8 mouse cellular contexts compared by ENCODE assay signal in the genomic region with DNA sequence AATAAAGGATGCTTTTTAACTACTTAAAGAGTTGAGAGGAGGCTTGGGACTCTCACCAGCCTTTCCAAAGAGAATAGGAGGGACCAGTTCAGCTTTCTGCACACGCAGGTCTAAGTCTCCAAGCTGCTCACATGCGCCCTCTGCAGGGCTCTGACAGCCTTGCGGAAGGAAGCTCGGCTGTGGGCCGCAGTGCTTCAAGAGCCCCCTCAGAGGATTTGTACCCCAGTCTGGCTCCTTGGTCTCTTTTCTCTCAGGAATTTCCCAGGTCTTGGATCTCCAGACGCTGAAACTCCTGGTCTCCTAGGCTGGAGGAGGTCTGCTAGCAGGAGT.
A peak's percentile ranks its signal among the peaks of the same experiment; 100 is the strongest.
DNase-seq lines count a peak whose midpoint lies in the region; ATAC-seq and TF ChIP-seq lines count a peak whose summit lies in the region.

No protein-coding gene starts in this region.

- TF ChIP-seq EP300 in liver, embryonic 14.5 days (IDR thresholded peaks at IDR 0.05; ENCODE audit: low read depth), result no peak

- H3K4me1 ChIP-seq in heart, embryonic 10.5 days, result peaks cover 26% of the 10 kb centered on the region
- peaks cover 12% of the 10 kb centered on the region for H3K4me1 ChIP-seq in kidney, embryonic 15.5 days
- H3K4me1 ChIP-seq in liver, embryonic 14.5 days (replicated peaks; ENCODE audit: control insufficient read depth in 2 of 2, insufficient read depth in 2 of 2, low read length in 1 of 2), result no peaks in the 10 kb centered on the region

- peak; percentile 33; the same call in 1 of the 2 replicates for ATAC-seq in kidney, embryonic 15.5 days (replicated peaks; ENCODE audit: low FRiP score)
- no peak for ATAC-seq in liver, embryonic 14.5 days (ENCODE audit: insufficient read depth)
- peak; percentile 62 for ATAC-seq in neutrophil, adult 5-6 weeks (ENCODE audit: extremely low read depth, insufficient number of reproducible peaks, low FRiP score, poor library complexity, severe bottlenecking)

- peak; percentile 80 for TF ChIP-seq CTCF in liver, embryonic 14.5 days (IDR thresholded peaks at IDR 0.05; ENCODE audit: low read depth)

- H3K27me3 ChIP-seq in heart, embryonic 10.5 days (ENCODE audit: insufficient read depth, poor library complexity, severe bottlenecking), result peaks cover 40% of the 10 kb centered on the region
- H3K27me3 ChIP-seq in kidney, embryonic 15.5 days, result peaks cover 3% of the 10 kb centered on the region; the same call in 1 of the 2 replicates
- H3K27me3 ChIP-seq in liver, embryonic 14.5 days (ENCODE audit: control insufficient read depth, insufficient read depth, low read length), result no peaks in the 10 kb centered on the region

- 0 out of 2 replicates have a peak overlapping the region, but pooled peaks have one; percentile 25 for H3K4me2 ChIP-seq in kidney, embryonic 15.5 days
- H3K4me2 ChIP-seq in liver, embryonic 14.5 days (ENCODE audit: low read depth), result no peak overlapping the region

- no peak overlapping the region for H3K9ac ChIP-seq in kidney, embryonic 15.5 days
- H3K9ac ChIP-seq in liver, embryonic 14.5 days (replicated peaks), result no peak overlapping the region

- H3K27ac ChIP-seq in heart, embryonic 10.5 days, result peak overlapping the region; percentile 59; the same call in 1 of the 2 replicates
- H3K27ac ChIP-seq in kidney, embryonic 15.5 days, result no peak overlapping the region
- H3K27ac ChIP-seq in liver, embryonic 14.5 days, result no peak overlapping the region

- no peaks in the 10 kb centered on the region for H3K36me3 ChIP-seq in heart, embryonic 10.5 days
- H3K36me3 ChIP-seq in kidney, embryonic 15.5 days, result no peaks in the 10 kb centered on the region
- H3K36me3 ChIP-seq in liver, embryonic 14.5 days (replicated peaks; ENCODE audit: control insufficient read depth, insufficient read depth, low read depth), result no peaks in the 10 kb centered on the region

- no peak overlapping the region for H3K4me3 ChIP-seq in heart, embryonic 10.5 days
- no peak overlapping the region for H3K4me3 ChIP-seq in kidney, embryonic 15.5 days (replicated peaks)
- no peak overlapping the region for H3K4me3 ChIP-seq in liver, embryonic 14.5 days (ENCODE audit: insufficient read depth in 1 of 2, low read depth in 2 of 2, low read length in 2 of 2)

- H3K9me3 ChIP-seq in heart, embryonic 10.5 days, result no peaks in the 10 kb centered on the region
- H3K9me3 ChIP-seq in kidney, embryonic 15.5 days (replicated peaks), result no peaks in the 10 kb centered on the region
- H3K9me3 ChIP-seq in liver, embryonic 14.5 days (ENCODE audit: control insufficient read depth, low read length), result no peaks in the 10 kb centered on the region

- peak; percentile 76 to 80 for DNase-seq in B cell, adult 2 months
- DNase-seq in adipocyte (ENCODE audit: low spot score), result peak; percentile 44
- DNase-seq in embryo, embryonic 10 days (ENCODE audit: low spot score), result peak; percentile 86
- peak; percentile 79 for DNase-seq in heart, embryonic 10.5 days (ENCODE audit: low spot score)
- peak; percentile 4 to 28 (median 27) for DNase-seq in liver, embryonic 14.5 days (ENCODE audit: low read depth in 3 of 3, low spot score in 3 of 3)
- peak; percentile 31 to 35 for DNase-seq in thymus, adult 18-20 months

- WGBS in heart, embryonic 10.5 days, result 4% methylated on average over 6 of the region's 6 CpGs
- 2% methylated on average over 6 of the region's 6 CpGs for WGBS in kidney, embryonic 15.5 days
- WGBS in liver, embryonic 14.5 days (ENCODE audit: insufficient replicate concordance), result 5% methylated on average over 6 of the region's 6 CpGs

Comparison
In these comparisons a context has a peak if more than half of its experiments do, and no peak if none do; other contexts are left out.
1. DNase-seq: peak in every context shown above with its lines; median percentile 86 in embryo, embryonic 10 days; 79 in heart, embryonic 10.5 days; 78 in B cell, adult 2 months; 44 in adipocyte; 33 in thymus, adult 18-20 months; 27 in liver, embryonic 14.5 days.